Mouse (Mus musculus) erythroblast, adult 5-6 weeks (primary cell): Measurements from ENCODE around the gene Psen2. TPM values are rescaled to one million over a fixed set of nuclear protein-coding genes. Genes with fewer than 3 reads are reported as not detected.

Experiments used
- ATAC-seq: replicated peaks from 2 replicates; pipeline ENCODE4 v1.8.0; 2016; ENCODE audit warnings: moderate number of reproducible peaks, mild to moderate bottlenecking, moderate TSS enrichment, inconsistent platforms; ENCODE audit not compliant: poor library complexity, low FRiP score, severe bottlenecking
- total RNA-seq, 2 experiments: library from RNA; stranded (forward) in 1 of 2; stranded (reverse) in 1 of 2; fragments of 150-400 nt in 1 of 2; fragments of 200-764, 138-1000 nt in 1 of 2; gene quantifications; 2 replicates each; pipeline versions ENCODE4 v1.2.3 to v1.2.4; 2015 to 2017; ENCODE audit warnings: low replicate concordance in 2 of 2

The Psen2 gene
- total RNA-seq (2015; ENCODE audit: low replicate concordance) (7.5 and 7.9 TPM in 2 replicates), total RNA-seq (2017; ENCODE audit: low replicate concordance) (7.2 and 7.4 TPM in 2 replicates)

- ATAC-seq = no peak
Observed at GRCm38 (mm10) chr1:180263364-180263997, at the start of gene Psen2. TSS of gene Psen2 (minus strand) at chr1:180263438.

- no peak for ATAC-seq
Observed at GRCm38 (mm10) chr1:180312792-180313311, 49.6 kb upstream of the Psen2 start.

GRCm38 (mm10) chr1:180312286-180312685 is 49.0 kb upstream of the Psen2 start:
- no peak for ATAC-seq

- ATAC-seq = no peak
Observed at GRCm38 (mm10) chr1:180308897-180309296, 45.7 kb upstream of the Psen2 start.

GRCm38 (mm10) chr1:180307661-180308060 is 44.4 kb upstream of the Psen2 start:
- no peak for ATAC-seq

- no peak for ATAC-seq
Observed at GRCm38 (mm10) chr1:180306889-180307288, 43.7 kb upstream of the Psen2 start.

GRCm38 (mm10) chr1:180303600-180303999 is 40.4 kb upstream of the Psen2 start:
- no peak for ATAC-seq

GRCm38 (mm10) chr1:180302253-180303120 is 39.2 kb upstream of the Psen2 start:
- no peak for ATAC-seq

GRCm38 (mm10) chr1:180300997-180301396 is 37.8 kb upstream of the Psen2 start:
- no peak for ATAC-seq

GRCm38 (mm10) chr1:180300292-180300691 is 37.1 kb upstream of the Psen2 start:
- ATAC-seq = no peak

GRCm38 (mm10) chr1:180299697-180300096 is 36.5 kb upstream of the Psen2 start:
- no peak for ATAC-seq

GRCm38 (mm10) chr1:180296088-180296487 is 32.9 kb upstream of the Psen2 start:
- no peak for ATAC-seq

GRCm38 (mm10) chr1:180290358-180290757 is 27.1 kb upstream of the Psen2 start:
- no peak for ATAC-seq

- ATAC-seq = no peak
Observed at GRCm38 (mm10) chr1:180289788-180290187, 26.6 kb upstream of the Psen2 start.

GRCm38 (mm10) chr1:180288872-180289468 is 25.7 kb upstream of the Psen2 start:
- ATAC-seq = no peak

- no peak for ATAC-seq
Observed at GRCm38 (mm10) chr1:180288227-180288626, 25.0 kb upstream of the Psen2 start.

GRCm38 (mm10) chr1:180286081-180286831 is 23.0 kb upstream of the Psen2 start:
- ATAC-seq = no peak

GRCm38 (mm10) chr1:180283813-180284768 is 20.9 kb upstream of the Psen2 start:
- no peak for ATAC-seq

GRCm38 (mm10) chr1:180282581-180282980 is 19.3 kb upstream of the Psen2 start:
- no peak for ATAC-seq
